Mouse (Mus musculus): ENCODE measurements around the gene Vmn1r151. TPM values are rescaled to one million over a fixed set of nuclear protein-coding genes. Genes with fewer than 3 reads are reported as not detected.
"Not testable (repeated sequence)": the region's sequence is repeated elsewhere in the genome, so short reads cannot be mapped to it uniquely, and the experiment has no call there.

Gene Vmn1r151
- not detected in 2 replicates for polyA plus RNA-seq (2015; fragmentation: Nextera tagmentation; extraction: Ambion mirVana)

DNA sequence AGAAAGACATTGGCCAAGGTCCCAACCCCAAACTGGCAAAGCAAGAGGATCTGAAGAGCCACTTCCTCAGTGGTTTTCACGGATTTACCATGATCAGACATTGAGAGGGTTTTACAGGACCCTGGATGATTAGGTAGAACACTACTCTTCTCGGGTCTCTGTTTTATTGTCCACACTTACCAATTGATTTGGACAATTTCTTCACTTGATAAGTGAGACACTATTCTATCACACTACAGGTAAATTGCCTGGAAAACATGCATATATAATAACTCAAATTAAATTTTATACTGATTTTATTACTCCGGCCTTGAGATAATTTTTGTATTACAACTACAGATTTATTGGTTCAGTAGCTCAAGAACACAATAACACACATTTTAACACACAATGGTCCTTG is at the start of gene Vmn1r151:
Vmn1r151 (minus strand) TSS at position 101 of the 400 bp plus-strand sequence.
- H3K4me2 ChIP-seq (replicated peaks); H3K9ac ChIP-seq; H3K27me3 ChIP-seq; H3K36me3 ChIP-seq; H3K27ac ChIP-seq (replicated peaks); ATAC-seq (ENCODE audit: insufficient number of reproducible peaks, low FRiP score, low TSS enrichment, low read depth); H3K9me3 ChIP-seq (replicated peaks); H3K4me3 ChIP-seq (replicated peaks); H3K4me1 ChIP-seq: not testable (repeated sequence)
- 49% methylated on average over 2 of the region's 3 CpGs for WGBS

DNA sequence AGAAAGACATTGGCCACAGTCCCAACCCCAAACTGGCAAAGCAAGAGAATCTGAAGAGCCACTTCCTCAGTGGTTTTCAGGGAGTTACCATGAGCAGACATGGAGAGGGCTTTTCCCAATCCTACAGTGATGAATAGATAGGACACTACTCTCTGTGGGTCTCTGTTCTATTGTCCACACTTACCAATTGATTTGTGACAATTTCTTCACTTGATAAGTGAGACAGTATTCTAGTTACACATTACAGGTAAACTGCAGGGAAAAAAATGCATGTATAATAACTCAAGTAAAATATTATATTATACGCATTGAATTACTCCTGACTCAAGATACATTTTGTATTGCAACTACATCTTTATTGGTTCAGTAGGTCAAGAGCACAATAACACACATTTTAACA is 35.3 kb upstream of the Vmn1r151 start, which contains the start of gene Gm8677:
Gm8677 (minus strand) TSS at position 101 of the 400 bp plus-strand sequence.
- H3K4me2 ChIP-seq (replicated peaks); H3K9me3 ChIP-seq (replicated peaks); H3K9ac ChIP-seq; H3K4me3 ChIP-seq (replicated peaks); ATAC-seq (ENCODE audit: insufficient number of reproducible peaks, low FRiP score, low TSS enrichment, low read depth); H3K27me3 ChIP-seq; H3K36me3 ChIP-seq; H3K27ac ChIP-seq (replicated peaks); H3K4me1 ChIP-seq: not testable (repeated sequence)
- WGBS = no CpG with 5 or more reads among the region's 1 CpGs

GRCm38 (mm10) chr7:22522667-22523066 is 23.2 kb upstream of the Vmn1r151 start, which contains the start of gene Vmn1r152:
TSS of gene Vmn1r152 (plus strand) at chr7:22522967.
- not testable (repeated sequence) for H3K27ac ChIP-seq (replicated peaks); H3K9me3 ChIP-seq (replicated peaks); H3K36me3 ChIP-seq; H3K4me3 ChIP-seq (replicated peaks); H3K4me2 ChIP-seq (replicated peaks); ATAC-seq (ENCODE audit: insufficient number of reproducible peaks, low FRiP score, low TSS enrichment, low read depth); H3K9ac ChIP-seq; H3K4me1 ChIP-seq; H3K27me3 ChIP-seq
- WGBS = no CpG with 5 or more reads among the region's 3 CpGs

DNA sequence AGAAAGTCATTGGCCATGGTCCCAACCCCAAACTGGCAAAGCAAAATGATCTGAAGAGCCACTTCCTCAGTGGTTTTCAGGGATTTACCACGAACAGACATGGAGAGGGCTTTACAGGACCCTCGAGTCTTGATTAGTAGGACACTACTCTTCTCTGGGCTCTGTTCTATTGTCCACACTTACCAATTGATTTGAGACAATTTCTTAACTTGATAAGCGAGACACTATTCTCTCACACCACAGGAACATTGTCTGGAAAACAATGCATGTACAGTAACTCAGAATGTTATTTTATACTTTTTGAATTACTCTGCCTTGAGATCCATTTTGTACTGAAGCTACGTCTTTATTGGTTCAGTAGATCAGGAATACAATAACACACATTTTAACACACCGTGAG is 35.5 kb downstream of the Vmn1r151 start, which contains the start of gene Gm10665:
Gm10665 (minus strand) TSS at position 101 of the 400 bp plus-strand sequence.
- WGBS = no CpG with 5 or more reads among the region's 5 CpGs
- not testable (repeated sequence) for H3K36me3 ChIP-seq; H3K27me3 ChIP-seq; H3K4me3 ChIP-seq (replicated peaks); H3K4me2 ChIP-seq (replicated peaks); H3K27ac ChIP-seq (replicated peaks); H3K9me3 ChIP-seq (replicated peaks); ATAC-seq (ENCODE audit: insufficient number of reproducible peaks, low FRiP score, low TSS enrichment, low read depth); H3K9ac ChIP-seq; H3K4me1 ChIP-seq

Other genes starting within 250 kb of the Vmn1r151 start
- not detected in 2 replicates for gene Gm4187, start 170.0 kb downstream of the Vmn1r151 start, polyA plus RNA-seq (2015; fragmentation: Nextera tagmentation; extraction: Ambion mirVana)
- gene Gm8660, start 128.6 kb downstream of the Vmn1r151 start, polyA plus RNA-seq (2015; fragmentation: Nextera tagmentation; extraction: Ambion mirVana) = not detected in 2 replicates
- gene Vmn1r148, start 86.1 kb downstream of the Vmn1r151 start, polyA plus RNA-seq (2015; fragmentation: Nextera tagmentation; extraction: Ambion mirVana) = not detected in 2 replicates
- gene Vmn1r149, start 61.4 kb downstream of the Vmn1r151 start, polyA plus RNA-seq (2015; fragmentation: Nextera tagmentation; extraction: Ambion mirVana) = not detected in 2 replicates
- not detected in 2 replicates for gene Gm10665, start 35.6 kb downstream of the Vmn1r151 start, polyA plus RNA-seq (2015; fragmentation: Nextera tagmentation; extraction: Ambion mirVana)
- gene Vmn1r152, start 23.3 kb upstream of the Vmn1r151 start, polyA plus RNA-seq (2015; fragmentation: Nextera tagmentation; extraction: Ambion mirVana) = not detected in 2 replicates
- gene Gm8677, start 35.2 kb upstream of the Vmn1r151 start, polyA plus RNA-seq (2015; fragmentation: Nextera tagmentation; extraction: Ambion mirVana) = not detected in 2 replicates
- not detected in 2 replicates for gene Gm4201, start 65.7 kb upstream of the Vmn1r151 start, polyA plus RNA-seq (2015; fragmentation: Nextera tagmentation; extraction: Ambion mirVana)
- gene Gm4565, start 88.4 kb upstream of the Vmn1r151 start, polyA plus RNA-seq (2015; fragmentation: Nextera tagmentation; extraction: Ambion mirVana) = not detected in 2 replicates
- not detected in 2 replicates for gene Vmn1r155, start 158.3 kb upstream of the Vmn1r151 start, polyA plus RNA-seq (2015; fragmentation: Nextera tagmentation; extraction: Ambion mirVana)
- not detected in 2 replicates for gene Gm8693, start 192.6 kb upstream of the Vmn1r151 start, polyA plus RNA-seq (2015; fragmentation: Nextera tagmentation; extraction: Ambion mirVana)
- gene Gm4567, start 220.0 kb upstream of the Vmn1r151 start, polyA plus RNA-seq (2015; fragmentation: Nextera tagmentation; extraction: Ambion mirVana) = not detected in 2 replicates